Mouse (Mus musculus) retina, postnatal 1 day (tissue): ENCODE results near the gene Ap5z1.

Source experiments
- DNase-seq: peaks from one replicate; pipeline ENCODE4 v3.0.0-alpha.2; 2012

Ap5z1 gene

DNA sequence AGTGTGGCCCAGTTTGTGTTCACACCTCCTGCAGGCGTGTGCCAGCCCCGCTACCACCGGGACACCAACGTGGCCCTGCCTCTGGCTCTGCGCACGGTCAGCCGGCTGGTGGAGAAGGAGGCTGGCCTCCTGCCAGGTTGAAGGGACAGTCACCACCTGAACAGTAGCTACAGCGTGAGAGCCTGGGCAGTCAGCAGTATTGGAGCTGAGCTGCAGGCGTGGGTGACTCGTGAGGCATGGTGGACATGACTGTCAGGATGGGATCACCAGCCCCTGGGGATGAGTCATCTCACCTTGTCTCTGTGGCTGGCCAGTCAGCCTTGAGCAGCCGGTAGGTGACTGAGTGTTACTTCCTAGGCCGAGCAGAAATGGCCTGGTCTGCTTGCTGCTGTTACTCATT is 13.6 kb downstream of the Ap5z1 start:
- DNase-seq, result no peak

DNA sequence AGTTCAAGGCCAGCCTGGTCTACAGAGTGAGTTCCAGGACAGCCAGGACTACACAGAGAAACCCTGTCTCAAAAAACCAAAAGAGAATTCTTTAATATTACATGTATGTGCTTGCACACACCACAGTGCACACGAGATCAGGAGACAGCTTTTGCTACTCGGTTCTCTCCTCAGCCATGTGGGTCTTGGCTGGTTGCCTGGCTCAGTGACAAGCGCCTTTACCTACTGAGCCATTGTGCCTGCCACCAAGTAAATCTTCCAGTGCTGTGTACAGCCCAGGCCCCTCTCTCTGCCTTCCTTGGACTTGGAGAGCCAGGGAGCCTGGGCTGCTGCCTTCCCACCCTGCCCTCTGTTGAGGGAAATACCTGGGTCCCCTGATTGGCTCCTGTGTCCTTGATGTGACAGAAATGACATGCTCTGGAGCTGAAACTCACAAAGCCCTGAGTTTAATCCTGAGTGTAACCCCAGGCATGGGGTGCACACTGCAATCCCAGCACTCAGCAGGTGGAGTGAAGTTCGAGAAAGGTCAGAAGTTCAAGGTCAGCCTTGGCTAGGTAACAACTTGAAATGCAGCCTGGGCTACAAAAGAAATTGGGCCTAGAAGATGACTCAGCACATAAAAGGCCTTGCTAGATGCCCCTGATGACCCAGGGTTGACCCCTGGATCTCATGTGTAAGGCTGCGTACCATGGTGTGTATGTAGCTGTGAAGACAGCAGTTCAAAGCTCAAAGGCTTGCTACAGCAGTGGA is 14.3 kb downstream of the Ap5z1 start:
- no peak for DNase-seq

DNA sequence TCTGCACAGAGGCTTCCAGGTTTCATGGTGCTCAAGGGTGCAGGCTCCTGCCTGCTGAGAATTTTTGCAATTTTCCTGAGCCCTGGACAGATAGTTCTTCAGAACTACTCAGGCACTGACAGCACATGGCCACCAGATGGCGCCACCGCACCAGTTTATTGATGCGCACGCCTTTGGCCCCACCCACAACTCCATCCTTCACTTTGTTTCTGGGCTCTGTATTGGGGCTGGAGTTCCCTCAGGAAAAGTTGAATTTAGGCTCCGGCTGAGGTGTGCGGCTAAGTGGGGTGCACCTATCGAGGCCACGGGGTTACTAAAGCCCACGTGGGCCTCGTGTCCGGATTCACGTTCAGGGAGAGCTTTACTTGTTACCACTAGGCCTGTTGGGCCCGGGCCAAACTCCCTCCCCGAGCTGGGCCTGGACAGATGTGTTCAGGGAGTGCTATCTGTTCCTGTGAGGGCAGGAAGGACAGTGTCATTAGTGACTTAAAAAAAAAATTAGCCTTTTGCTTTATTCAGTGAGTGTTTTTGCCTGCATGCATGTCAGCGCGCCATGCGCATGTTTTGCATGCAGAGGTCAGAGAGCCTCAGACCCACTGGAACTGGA is 15.2 kb downstream of the Ap5z1 start:
- DNase-seq, result peak; percentile 82

DNA sequence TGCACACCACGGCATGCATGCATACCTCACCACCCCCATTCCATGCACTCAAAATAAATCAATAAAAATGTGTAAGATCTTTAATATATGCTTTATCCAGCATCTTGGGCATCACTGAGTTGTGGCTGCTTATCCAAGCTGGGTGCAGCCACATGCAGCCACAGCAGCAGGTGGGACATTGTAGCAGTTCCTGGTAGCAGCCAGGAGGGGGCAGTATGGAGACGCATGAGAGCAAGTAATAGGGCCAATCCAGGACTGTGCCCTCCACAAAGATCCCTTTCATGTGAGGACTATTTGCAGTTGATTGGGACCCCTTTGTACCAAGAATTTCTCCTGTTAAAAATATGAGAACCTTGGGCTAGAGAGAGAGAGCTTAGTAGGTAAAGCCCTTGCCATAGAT is 18.8 kb downstream of the Ap5z1 start:
- no peak for DNase-seq

DNA sequence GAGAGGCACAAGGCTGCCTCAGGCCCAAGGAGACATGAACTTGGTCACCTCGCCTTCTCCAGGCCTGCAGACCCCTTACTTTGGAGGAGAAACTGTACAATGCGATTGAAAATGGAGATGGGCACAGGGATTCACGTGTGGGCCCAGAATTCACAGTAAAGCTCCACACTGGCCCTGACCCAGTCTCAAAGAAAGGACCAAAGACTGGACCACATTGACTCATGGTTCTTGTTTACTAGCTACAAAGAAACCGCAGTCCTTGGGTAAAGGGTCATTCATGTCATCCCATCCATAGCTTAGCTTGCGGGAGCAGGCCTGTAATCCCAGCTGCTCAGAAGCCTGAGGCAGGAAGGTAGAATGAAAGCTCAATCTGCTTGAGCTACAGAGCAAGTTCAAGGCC is 19.8 kb downstream of the Ap5z1 start:
- no peak for DNase-seq

DNA sequence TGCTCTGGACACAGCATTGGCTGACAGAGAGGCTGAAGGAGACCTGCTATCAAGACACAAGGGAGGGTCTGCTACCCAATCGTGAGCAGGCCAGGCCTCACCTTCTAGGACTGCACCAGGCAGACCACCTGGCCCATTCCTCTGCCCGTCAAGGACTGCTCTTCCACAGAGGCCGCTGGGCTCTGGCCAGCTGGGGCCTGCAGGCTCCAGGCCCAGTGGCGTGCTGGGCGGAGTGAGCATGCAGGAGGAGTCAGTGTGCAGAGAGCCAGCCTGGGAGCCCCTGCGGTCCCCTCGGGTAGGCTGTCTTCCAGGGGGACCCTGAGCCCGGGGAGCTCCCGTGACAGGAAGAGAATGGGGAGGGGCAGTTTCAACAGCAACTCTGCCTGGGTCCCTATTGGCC is 22.9 kb downstream of the Ap5z1 start:
- no peak for DNase-seq

DNA sequence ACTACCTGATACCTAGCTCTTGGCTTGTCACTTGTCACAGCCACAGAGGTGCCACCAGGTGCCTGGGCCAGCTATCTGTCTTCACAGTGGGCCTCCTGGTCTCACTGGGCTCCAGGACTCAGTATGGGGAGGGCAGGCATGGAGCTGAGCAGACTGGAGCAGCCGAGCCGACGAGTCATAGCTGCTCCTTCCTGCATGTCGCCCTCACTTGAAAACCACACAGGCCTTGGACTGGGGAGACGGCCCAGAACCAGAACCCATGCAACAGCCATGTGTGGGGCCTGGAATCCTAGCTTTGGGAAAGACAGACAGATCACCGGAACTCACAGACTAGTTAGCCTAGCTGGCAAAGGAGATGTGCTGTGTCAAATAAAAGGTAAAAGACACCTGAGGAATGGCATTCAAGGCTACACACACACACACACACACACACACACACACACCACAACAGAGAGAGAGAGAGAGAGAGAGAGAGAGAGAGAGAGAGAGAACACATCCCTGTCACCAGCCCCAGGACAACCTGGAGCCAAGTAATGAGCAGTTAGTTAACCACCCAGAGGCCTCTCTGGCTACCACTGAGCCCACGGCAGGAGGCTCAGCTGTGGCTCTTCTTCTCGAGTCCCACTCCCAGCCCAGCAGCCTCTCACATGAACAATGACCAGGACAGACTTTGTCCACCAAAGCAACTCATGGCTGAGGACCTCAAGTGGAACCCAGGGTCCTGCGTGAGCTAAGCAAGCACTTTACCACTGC is 26.4 kb downstream of the Ap5z1 start:
- no peak for DNase-seq

DNA sequence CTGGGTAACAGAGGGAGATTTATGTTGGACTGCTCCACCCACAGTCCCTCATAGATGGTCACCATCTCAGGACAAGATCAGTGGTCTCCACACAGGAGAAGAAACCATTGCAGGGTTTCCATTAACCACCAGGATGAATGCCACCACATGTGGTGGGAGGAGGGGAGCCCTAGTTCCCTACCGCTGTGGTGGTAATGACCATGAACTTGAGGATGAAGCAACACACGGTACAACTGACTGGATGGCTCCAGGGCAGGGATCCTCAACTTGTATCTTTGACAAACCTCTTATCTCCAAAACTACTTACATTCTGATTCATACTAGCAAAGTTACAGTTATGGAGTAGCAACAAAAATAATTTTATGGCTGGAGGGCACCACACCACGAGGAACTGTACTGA is 29.6 kb downstream of the Ap5z1 start:
- DNase-seq, result no peak

DNA sequence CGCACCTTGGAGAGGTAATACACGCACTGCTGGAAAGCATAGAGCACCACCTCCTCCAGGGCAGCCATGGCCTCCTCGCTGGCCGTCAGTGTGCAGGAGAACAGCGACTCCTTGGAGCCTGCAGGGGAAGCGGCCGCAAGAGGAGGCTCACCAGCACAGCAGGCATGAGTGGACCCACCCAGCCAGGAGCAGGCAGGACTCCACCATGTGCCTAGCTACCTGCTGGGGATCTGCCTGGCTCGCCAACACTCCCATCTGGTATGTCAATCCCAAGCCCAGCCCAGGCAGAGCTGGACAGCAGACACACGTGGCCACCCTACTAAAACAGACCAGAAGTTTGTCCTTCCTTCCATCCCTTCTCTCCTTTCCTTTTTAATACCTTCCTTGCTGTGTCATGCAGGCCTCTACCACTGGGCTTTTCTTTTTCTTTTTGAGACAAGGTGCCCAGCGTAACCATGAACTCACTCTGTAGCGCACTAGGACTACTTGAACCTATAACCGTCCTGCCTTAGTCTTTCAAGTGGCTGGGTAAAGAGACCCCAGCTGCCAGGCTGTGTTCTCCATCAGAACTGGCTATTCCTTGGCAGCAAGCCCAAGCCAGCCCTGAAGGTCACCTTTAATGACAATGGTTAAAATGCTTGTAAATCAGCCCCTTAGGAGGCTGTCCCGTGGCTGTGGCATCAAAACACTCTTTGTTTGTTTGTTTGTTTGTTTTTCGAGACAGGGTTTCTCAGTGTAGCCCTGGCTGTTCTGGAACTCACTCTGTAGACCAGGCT is 31.8 kb downstream of the Ap5z1 start:
- no peak for DNase-seq

DNA sequence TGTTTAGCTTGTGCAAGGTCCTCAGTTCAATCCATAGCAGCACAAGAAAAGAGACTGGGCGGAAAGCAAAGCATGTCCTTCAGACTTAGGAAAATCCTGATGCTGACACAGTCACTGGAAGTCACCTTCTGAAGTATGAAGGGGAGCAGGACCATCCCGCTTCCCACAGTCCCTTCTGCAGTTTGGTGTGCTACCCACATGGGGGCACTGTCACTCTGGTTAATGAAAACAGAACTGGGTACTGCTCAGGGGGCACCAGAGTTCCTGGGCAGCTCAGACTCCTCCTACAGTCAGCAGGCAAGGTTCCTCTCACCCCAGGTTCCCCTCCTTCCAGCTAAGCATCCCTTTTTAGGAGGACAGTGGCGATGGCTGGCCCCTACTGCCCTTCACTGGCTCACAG is 35.2 kb downstream of the Ap5z1 start:
- peak; percentile 76 for DNase-seq

DNA sequence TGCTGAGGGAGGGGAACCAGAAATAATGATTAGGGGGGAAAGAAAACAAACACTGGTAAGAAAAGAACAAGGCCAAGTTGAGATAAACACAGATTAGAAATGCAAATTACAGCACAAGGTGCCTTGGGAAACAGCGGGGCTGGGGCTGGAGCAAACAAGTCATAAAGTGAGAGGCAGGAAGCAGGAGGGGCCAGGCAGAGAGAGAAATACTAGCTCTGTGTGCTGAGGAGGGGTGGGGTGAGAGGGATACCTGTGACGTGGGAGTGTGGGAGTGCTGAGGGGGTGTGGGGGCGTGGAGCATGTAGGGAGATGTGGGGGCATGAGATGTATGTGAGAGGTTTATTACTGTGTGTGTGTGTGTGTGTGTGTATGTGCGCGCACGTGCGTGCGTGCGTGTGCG is 37.2 kb downstream of the Ap5z1 start:
- DNase-seq, result no peak

DNA sequence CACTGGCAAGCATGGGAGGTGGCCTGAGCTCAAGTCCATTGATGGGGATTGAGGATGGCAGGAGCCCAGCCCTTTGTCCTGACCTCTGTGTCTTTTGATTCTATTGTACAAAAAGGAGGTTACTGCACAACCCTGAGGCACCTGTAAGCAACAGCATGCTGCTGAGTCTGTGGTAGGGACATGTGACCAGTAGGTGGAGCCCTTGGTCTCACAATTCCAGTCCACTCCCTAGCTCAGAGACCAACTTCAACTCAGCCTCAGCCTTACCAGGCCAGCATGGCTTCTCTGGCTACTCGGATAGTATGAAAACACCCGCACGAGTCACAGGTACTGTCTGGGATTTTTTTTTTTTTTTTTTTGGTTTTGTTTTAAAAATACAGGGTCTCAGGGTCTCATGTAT is 38.7 kb downstream of the Ap5z1 start:
- peak; percentile 93 for DNase-seq

DNA sequence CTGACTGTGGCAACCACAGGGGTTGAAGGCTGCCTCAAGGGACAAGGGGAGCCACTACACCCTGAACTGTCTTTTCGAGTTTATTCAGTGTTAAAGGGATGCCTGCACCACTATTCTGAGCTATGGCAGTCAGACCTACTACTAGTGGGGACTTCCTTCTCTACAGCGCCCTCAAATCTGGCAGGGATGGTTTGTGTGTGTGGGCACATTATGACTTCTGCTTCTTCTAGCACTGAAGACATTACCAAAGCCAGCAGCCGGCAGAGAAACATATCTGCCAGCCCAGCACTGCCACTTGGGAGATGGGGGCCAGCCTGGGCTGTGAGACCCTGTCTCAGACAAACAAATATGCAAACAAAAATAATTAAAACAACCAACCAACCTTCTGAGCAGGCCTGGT is 40.4 kb downstream of the Ap5z1 start:
- DNase-seq, result no peak

DNA sequence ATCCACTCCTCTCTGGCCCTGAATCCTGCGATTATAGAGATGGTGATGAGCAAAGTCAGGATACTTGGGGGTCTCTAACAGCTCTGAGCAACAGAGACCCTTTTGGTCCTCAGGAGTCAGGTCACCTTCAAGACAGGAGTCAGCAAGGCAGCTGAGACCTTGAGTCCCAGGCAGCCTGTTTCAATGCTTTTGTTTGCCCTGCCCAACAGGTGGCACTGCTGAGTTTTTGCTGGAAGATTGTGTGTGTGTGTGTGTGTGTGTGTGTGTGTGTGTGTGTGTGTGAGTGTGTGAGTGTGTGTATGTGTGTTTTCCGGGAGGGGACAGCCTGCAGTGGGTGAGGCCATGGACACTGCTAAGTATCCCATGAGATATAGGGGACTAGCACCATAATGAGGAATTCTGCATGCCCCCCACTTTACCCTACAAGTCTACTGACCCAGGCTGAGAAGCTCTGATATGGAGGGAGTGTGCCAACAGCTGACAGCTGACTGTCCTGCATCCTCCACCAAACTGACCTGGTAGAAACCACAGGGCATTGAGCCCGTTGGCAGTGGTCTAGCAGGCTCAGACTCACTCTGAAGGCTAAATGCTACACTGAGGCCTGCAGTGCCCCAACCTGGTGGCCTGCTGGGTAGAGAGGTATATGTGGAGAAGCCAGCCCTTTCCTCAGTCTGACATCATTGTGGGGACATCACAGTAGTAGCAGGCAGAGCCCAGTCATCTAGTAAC is 42.1 kb downstream of the Ap5z1 start:
- DNase-seq, result peak; percentile 36

DNA sequence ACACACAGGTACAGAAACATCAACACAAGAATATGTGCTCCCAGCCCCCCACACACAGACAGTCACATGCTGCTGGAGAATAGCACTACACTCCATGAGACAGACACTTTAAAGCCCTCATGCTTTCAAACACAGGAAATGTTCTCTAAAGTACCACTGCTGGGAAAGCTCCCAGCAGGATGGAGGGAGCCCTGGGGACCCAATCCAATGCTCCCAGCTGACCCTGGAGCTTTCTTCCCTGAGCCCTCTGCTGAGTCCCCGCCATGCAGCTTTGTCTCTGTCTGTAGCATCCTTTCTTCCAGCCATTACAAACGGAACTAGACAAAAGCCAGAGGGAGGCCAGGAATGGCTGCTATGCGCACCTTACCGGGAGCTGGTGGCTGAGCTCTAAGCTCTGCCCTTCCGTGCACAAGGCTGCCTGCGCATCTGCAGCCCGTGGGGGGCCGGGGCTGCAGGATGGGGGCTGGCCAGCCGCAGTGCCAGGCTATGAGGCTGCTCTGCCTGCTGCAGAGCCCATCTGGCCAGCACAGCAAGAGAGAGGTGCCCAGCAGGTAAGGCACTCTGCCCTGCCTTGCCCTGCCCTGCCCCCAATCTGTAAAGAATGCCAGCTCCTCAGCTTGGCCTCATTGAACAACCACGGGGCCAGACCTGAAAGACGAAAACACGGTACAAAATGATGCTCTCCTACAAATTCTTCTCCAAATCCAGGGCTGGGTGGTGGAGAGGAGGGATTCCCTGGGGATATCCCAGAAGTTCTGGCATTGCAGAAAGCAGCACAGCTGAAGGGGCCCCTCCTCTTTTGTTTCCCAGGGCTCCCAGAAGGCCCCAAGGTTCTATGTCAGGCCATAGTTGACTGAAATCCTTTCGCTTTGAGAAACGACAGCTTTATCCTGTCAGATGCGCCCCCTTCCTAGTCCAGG is 45.7 kb downstream of the Ap5z1 start:
- DNase-seq, result peak; percentile 38

DNA sequence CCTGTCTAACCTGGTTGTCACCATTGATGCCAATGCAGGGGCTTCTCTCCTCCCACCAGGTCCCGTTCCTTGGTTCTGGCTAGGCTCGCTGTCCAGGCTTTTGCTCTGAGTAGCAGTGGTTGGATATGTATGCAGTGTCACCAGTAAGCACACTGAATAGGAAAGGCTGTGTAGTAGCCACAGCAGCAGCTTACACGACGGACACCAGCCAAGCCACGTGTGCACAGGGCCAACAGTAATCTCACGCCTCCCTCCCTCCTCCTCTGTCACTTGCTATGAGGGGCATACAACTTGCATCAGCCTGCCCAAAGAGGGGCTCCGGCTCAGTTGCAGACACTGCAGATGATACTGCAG is 46.3 kb downstream of the Ap5z1 start:
- no peak for DNase-seq

DNA sequence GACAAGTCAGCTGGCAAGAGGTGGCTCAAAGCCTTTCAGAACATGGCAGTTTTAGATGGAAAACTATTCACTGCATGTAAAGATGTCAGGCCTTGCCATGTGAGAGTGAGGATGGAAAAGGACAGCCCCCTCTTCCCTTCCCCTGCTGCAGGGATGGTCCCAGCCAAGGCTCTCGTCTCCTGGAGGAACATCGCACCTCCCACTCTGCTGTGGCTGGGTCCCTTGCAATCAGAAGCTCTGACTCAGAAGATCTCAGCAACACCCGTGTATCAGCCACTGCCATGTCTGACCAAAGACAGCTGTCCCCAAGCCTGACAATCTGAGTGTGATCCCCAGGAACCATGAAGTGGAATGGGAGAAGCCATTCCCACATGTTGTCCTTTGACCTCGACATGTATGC is 48.4 kb downstream of the Ap5z1 start:
- no peak for DNase-seq

DNA sequence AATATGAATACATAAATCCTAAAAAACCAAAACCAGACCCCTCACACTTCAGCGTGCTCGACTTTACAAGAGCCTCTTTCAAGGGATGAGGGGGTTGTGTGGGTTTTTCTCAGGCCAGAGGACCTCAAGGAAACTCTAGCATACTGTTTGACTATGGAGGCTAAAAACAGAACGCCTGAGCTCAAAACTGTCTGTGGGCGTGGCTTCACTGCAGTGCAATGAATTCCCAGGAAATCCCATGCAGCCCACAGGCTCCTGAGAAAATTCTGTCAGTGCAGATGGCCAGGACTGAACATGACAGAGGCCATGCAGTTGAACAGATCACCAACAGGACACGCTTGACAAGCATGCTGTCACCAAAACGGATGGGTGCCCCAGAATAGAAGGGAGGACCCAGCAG is 55.2 kb downstream of the Ap5z1 start:
- no peak for DNase-seq

DNA sequence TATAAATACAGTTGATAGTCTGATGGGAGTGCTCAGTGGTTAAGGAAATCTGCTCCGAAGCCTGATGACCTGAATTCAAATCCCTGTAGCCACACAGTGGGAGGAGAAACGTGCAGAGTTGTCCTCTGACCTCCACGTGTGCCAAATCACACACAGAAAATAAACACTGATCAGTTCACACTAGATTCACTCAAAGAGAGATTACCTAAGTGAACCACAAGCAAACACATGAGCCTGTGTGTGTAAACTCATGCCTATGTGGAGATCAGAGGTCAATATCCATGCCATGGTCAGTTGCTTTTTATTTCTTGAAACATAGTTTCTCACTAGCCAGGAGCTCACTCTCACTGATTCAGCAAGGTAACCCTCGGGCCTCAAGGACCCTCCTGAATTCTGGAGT is 56.6 kb downstream of the Ap5z1 start:
- DNase-seq, result no peak

DNA sequence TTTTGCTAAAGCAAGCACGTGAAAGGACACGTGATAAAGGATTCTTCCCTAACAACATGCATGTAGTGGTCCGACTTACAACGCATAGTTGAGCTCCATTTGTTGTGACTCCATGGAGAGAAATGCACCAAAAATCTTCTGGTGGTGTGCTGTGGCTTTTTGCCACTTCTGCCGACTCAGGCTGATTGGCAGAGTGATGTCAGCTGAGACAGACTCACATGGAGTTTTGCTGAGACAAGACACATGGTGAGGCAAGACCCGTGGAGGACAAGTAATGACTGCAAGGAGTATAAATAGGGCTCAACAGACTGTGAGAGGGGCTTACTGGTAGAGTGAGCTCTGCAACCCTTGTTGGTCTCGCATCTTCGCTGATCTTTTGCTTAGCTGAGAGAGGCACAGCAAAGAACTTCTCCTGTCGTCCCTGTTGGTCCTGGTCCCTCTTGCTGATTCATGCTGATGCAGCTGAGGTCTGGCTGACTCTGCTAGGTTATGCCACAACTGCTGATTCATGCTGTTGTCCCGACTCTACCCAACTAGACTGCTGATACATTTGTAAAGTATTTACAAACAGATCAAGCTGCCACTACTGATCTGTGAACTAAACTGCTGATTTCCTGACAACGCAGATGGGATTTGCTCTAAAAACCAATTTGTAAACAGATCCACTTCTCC is 57.6 kb downstream of the Ap5z1 start:
- no peak for DNase-seq
